Mouse (Mus musculus): ENCODE data around the gene Lrp10.

The Lrp10 gene

DNA sequence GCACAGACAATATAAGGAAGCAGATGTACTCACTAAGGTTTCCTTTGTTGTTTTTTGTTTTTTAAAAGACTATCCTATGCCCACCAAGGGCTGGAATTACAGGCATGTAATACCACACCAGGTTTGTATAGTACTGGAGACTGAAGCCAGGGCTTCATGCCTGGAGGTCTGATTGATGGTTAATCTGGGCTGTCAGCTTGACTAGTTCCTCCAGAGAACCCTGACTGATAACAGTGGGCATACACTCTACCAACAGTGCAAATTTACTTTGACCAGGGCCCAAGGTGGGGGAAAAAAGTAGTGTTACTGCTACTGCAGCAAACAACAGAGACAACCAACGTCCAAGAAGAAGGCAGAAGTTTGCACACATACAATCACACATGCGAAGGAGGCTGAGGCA is 7.5 kb downstream of the Lrp10 start:
- CTCF ChIA-PET: no interaction called here

DNA sequence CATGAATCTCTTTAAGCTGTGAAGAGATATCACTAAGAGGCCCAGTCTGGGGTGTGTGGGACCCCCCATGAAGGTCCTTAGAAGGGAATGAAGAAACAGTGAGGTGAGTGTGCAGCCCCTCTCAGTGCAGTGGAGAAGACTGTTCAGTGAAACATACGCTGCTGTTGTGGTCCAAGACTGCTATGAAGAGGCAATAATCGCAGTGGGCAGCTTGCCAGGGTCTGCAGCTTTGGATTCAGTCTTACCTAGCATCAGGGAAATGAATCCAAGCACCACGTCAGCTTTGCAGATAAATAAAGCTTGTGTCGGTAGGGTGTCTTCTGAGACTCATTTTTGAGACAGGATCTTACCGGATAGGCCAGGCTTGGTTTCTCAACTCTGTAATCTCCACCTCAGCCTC is 8.7 kb downstream of the Lrp10 start:
- CTCF ChIA-PET: no interaction called here

GRCm38 (mm10) chr14:54474744-54475143 is 10.8 kb downstream of the Lrp10 start:
- CTCF ChIA-PET: no interaction called here

GRCm38 (mm10) chr14:54475941-54476844 is 12.3 kb downstream of the Lrp10 start, which contains the start of gene Rem2:
TSS of gene Rem2 (plus strand) at chr14:54476100.
- CTCF ChIA-PET: interaction anchor here (0.6 kb wide), 1 partner anchor 47 kb away, joined by 5 read pairs; no protein-coding TSS in a partner anchor

DNA sequence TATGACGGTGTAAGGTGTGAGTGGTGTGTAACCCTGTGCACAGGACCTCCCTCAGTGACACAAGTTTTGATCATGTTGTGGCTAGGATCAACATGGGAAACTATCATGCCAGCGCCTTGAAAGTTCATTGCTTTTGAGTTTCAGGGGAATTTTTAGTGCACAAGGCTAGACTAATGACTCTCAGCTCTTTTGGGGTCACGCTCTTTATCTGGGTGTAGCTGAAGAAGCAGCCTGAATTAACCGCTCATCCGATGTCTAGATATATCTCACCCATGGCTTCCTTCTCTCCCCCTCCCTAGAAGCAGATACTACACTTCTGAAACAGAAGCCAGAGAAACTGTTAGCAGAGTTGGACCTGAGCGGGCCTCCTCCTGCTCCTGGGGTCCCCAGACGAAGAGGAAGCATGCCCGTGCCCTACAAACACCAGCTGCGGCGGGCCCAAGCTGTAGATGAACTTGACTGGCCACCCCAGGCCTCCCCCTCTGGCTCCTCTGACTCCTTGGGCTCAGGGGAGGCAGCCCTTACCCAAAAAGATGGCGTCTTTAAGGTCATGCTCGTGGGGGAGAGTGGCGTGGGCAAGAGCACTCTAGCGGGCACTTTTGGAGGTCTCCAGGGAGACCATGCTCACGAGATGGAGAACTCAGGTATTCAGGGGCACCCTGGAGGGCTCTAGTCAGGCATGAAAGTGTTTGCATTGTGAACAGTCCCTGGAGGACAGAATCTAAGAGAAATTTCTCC is 13.4 kb downstream of the Lrp10 start:
- CTCF ChIA-PET: no interaction called here

DNA sequence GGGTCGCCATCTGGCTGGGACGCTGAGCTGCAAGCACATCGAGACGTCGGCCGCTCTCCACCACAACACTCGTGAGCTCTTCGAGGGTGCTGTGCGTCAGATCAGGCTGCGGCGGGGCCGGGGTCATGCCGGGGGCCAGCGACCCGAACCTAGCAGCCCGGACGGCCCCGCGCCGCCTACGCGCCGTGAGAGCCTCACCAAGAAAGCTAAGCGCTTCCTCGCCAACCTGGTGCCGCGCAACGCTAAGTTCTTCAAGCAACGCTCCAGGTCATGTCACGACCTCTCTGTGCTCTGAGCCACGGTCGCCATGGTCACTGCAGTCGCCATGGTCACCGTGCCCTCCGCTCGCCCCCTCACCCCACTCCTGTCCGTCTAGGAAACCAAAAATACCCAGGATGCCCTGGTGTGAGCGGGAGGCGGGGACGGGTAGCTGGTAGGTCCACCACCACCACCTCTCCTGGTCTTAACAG is 15.5 kb downstream of the Lrp10 start:
- CTCF ChIA-PET: interaction anchor here (1.2 to 1.3 kb wide), 2 partner anchors 12 to 26 kb away, joined by 3 read pairs; no protein-coding TSS in a partner anchor

- CTCF ChIA-PET: no interaction called here
Measured at GRCm38 (mm10) chr14:54480673-54481072, 16.7 kb downstream of the Lrp10 start.

- CTCF ChIA-PET: no interaction called here
Measured at GRCm38 (mm10) chr14:54481402-54481801, 17.5 kb downstream of the Lrp10 start.

- CTCF ChIA-PET: no interaction called here
Measured at GRCm38 (mm10) chr14:54482498-54482897, 18.6 kb downstream of the Lrp10 start.

- CTCF ChIA-PET: interaction anchor here (0.6 kb wide), 1 partner anchor 53 kb away, joined by 3 read pairs; no protein-coding TSS in a partner anchor
Measured at GRCm38 (mm10) chr14:54485899-54486298, 22.0 kb downstream of the Lrp10 start.

DNA sequence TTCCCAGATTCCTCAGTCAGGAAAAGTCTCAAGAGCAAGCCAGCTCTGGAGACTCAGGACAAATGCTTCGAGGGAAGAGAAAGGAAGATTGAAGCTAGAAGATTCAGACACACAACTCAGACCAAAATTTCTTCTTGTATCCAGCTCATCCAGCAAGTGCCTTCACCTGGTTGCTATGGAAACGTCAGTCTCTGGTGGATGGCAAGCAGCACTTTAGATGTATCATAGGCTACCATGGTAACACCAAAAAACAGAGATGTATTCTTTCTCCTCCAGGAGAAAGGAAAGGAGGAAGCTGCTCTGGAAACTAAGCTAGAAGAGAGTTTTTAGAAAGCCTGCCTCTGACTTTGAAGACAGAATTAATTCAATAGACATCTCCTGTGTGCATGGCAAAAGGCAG is 23.8 kb downstream of the Lrp10 start:
- CTCF ChIA-PET: no interaction called here

GRCm38 (mm10) chr14:54488350-54488749 is 24.4 kb downstream of the Lrp10 start:
- CTCF ChIA-PET: no interaction called here

- CTCF ChIA-PET: no interaction called here
Measured at GRCm38 (mm10) chr14:54492345-54493131, 28.6 kb downstream of the Lrp10 start.

GRCm38 (mm10) chr14:54493236-54493635 is 29.3 kb downstream of the Lrp10 start:
- CTCF ChIA-PET: no interaction called here

GRCm38 (mm10) chr14:54494234-54494633 is 30.3 kb downstream of the Lrp10 start:
- CTCF ChIA-PET: interaction anchor here (0.6 kb wide), 1 partner anchor 77 kb away, joined by 4 read pairs; no protein-coding TSS in a partner anchor

DNA sequence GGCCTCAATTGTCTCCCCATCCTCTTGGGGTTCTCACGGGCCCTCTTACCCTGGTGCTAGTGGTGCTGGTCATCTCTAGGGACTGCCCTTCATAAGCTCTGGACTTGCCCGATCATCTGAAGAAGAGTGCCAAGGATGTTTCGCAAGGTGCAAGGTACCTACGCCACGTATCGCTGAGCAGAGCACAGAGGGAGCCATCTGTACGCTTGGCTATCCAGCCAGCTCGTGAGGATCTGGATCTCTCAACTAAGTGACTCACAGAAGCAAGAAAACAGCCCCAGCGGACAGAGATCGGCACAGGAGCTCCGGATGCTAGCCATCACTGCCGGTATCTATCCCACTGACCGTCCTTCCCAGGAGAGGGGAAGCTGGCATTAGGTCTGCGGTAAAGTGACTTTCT is 32.8 kb downstream of the Lrp10 start:
- CTCF ChIA-PET: no interaction called here

DNA sequence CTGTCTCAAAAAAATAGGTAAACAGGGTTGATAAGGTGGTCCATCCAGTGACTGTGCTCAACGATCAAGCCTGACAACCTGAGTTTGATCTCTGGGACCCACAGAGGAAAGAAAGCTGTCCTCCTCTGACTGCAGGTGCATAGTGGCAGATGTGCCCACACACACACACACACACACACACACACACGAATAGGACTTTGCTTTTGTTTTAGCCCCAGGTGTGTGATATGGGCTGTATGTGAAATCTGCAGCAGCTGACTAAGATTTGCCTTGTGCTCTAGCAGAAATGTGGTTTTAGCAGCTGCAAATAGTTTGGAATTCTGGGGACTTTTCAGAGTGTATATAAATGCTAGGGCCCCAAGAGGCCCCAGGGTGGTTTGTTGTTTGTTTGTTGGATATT is 35.4 kb downstream of the Lrp10 start:
- CTCF ChIA-PET: interaction anchor here (0.6 kb wide), 2 partner anchors 93 to 668 kb away, joined by 3 read pairs; no protein-coding TSS in a partner anchor

DNA sequence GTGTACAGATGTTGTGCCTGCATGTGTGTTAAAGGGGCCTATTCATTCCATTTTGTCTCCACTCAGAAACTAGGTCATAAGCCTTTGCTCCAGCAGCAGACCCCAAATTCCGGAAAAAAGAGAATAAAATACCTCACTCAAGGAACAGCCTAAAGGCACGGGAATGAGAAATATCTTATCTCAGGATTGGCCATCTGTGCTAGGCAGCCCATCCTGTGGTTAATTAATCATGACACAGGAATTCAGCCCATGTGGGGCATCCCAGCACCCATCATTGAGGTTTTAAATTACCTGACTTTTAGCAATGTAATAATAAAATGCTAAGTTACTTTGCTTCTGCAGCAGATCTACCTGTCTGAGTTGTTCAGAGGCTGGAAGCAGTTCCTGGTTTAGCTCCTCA is 37.4 kb downstream of the Lrp10 start:
- CTCF ChIA-PET: no interaction called here

- CTCF ChIA-PET: no interaction called here
Measured at GRCm38 (mm10) chr14:54503092-54503491, 39.2 kb downstream of the Lrp10 start.

DNA sequence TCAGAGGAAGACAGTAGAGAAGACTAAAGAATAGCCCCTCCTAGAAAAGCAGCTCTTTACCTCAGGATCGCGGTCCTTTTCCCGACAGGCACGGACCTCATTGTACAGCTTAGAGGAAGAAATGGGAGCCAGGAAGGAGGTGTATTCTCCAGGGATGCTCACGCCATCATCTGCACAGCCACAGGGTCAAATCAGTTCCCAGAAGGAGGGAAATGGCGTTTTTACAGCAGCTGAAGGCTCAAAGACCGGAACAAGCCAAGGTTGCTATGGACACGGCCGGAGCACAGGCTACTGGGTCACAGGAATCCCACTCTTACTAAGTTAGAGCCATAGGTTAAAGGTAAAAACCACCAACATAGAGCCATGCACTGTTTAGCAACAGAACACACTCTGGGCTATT is 45.8 kb downstream of the Lrp10 start:
- CTCF ChIA-PET: no interaction called here

DNA sequence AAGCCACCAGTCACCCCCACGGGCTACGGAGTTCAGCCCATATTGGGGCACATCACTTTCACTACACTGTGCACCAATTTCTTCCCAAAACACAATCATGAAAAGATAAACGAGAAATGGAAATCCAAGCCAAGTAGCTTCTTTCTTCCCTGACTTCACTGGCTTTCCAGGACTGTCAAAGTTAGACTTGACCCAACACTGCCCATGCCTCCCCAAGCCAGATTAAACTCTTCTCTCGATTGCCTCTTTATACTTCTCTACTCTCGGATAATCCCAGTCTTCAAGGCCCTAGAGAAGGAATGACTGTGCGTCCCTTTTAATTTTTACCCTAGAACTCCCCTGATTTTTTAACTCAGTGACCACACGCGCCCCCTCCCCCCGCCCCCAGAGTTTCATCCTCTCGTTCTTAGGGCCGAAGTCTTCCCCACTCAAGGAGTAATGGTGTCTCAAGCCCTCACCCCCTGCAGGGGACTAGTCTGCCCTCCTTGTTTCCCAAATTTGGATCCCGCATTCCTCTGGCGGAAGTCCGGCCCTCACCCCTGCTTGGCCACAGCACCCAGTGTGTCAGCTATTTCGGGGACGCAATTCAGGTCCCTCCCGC is 52.9 kb downstream of the Lrp10 start:
- CTCF ChIA-PET: interaction anchor here (0.5 kb wide), 1 partner anchor 85 kb away, joined by 3 read pairs; no protein-coding TSS in a partner anchor
